Mouse (Mus musculus) left cerebral cortex, postnatal 25 days (tissue): ENCODE measurements at regions not wholly inside any gene's neighbourhood (a gene's known extent, or its start where the extent isn't known, plus 50 kb on each side); places are given as distances from the start of the nearest gene placed in this dataset.

Experiments used
- DNase-seq, 2 experiments: peaks; one replicate each; pipeline ENCODE4 v3.0.0; 2022; ENCODE audit warnings: low spot score in 2 of 2, mixed read lengths in 1 of 2
- intact Hi-C: fragments of 180-260 bp; cut with DNase I; formaldehyde crosslinking; loops from one replicate; pipeline ENCODE4 v1.15.1; 2025

- intact Hi-C loops: loop anchor here (2.0 to 10.0 kb wide), 4 partner anchors 305 to 817 kb away; partner anchors contain the start of gene Pth2r
- DNase-seq: no peak
Measured at GRCm38 (mm10) chr1:66099562-66100444, 75.3 kb upstream of the Map2 start.

DNA sequence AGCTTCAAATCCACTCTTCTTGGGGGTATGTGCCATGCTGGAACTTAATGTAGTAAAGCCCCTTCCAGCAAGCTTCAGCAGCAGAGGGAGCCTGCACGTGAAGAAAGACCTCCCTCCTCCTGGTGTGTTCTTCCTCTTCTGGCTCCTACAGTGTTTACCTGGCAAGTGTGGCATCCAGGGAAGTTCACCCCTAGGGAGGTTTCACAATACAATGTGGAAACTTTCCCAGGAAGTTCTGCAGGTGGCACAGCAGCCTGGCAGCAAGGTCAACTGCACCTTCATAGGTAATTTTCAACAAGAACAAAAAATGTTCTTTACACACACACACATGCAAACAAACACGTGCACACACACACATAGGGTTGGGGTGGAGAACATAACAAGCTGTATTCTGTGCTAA lies 73.7 kb upstream of the Map2 start:
- no peak for DNase-seq
- intact Hi-C loops: loop anchor here (5.0 to 10.0 kb wide), 2 partner anchors 303 to 556 kb away; no protein-coding TSS in a partner anchor

DNA sequence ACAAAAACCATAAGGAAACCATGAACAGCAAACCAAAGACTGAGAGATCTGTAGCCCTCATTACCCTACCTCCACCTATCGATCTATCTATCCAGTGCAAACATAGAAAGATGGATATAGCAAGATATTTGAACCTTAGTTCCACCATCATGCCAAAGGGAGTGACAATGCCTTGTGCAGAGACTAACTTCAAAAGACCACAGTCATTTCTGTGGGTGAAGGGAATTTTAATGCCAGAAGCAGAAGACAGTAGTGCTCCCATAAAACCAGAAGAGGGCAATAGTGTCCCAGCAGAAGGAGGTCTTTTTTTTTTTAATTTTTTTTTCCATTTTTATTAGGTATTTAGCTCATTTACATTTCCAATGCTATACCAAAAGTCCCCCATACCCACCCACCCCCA lies 70.6 kb upstream of the Map2 start:
- DNase-seq: peak in 1 of 2 experiments; percentile 35
- intact Hi-C loops: loop anchor here (5.0 to 10.0 kb wide), 2 partner anchors 300 to 553 kb away; no protein-coding TSS in a partner anchor

GRCm38 (mm10) chr1:66105206-66105605 lies 69.9 kb upstream of the Map2 start:
- DNase-seq: no peak
- intact Hi-C loops: loop anchor here (10.0 kb wide), 1 partner anchor 300 kb away; no protein-coding TSS in a partner anchor

DNA sequence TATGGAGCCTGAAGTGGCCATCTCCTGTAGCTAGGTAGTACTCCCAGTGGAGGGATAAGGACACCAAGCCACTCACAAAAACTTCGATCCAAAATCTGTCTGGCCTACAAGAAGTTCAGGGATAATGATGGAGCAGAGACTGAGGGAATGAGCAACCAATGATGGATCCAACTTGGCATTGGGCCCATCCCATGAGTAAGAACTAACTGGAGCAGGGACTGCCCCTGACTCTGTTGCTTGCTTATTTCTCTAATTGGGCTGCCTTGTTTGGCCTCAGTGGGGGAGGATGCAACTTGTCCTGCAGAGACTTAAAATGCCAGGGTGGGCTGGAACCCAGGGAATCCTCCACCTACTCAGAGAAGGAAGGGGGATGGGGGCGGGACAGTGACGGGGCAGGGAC lies 67.0 kb upstream of the Map2 start:
- intact Hi-C loops: loop anchor here (10.0 kb wide), 1 partner anchor 297 kb away; no protein-coding TSS in a partner anchor
- peak in 1 of 2 experiments; percentile 17 for DNase-seq

DNA sequence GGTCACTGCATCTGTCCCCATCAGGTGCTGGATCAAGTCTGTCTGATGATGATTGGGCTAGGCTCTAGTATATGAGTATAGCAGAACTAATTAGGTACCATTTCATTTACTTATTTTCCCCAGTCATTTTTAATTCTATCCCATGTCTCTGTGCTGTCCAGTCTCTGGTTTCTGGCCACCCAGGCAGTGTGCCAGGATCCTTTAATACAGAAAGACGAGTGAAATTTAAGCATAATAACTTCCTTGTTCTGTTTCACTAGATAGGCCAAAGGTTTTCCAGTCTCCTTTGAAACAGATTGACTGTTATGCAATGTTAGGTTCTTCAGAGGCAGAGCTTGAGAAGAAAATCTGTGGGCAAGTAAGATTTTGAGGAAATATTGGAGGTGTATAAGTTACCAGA lies 61.2 kb upstream of the Map2 start:
- no peak for DNase-seq
- intact Hi-C loops: no loop called here

GRCm38 (mm10) chr1:66115330-66115729 lies 59.7 kb upstream of the Map2 start:
- peak; percentile 20 to 82 for DNase-seq
- intact Hi-C loops: no loop called here
